Mouse (Mus musculus) E14TG2a.4 (cell line): ENCODE results near the gene Ubr2.

Source experiments
- CTCF ChIP-seq: conservative IDR thresholded peaks from 2 replicates; pipeline ENCODE4 v1.5.1; 2014; ENCODE audit warnings: low read length
- POU5F1 ChIP-seq: IDR thresholded peaks from 2 replicates; pipeline ENCODE4 v1.6.1; 2014; ENCODE audit warnings: low read length, borderline replicate concordance

GRCm38 (mm10) chr17:46946276-46946675 is 64.1 kb downstream of the Ubr2 start:
- TF ChIP-seq CTCF = no peak
- no peak for TF ChIP-seq POU5F1
